Mouse (Mus musculus) lung, postnatal 25 days (tissue): ENCODE measurements around the gene Pklr.
A peak's percentile ranks its signal among the peaks of the same experiment; 100 is the strongest.

ENCODE experiments used
- DNase-seq: peaks from one replicate; pipeline ENCODE4 v3.0.0; 2022; ENCODE audit warnings: low spot score

Pklr gene

DNA sequence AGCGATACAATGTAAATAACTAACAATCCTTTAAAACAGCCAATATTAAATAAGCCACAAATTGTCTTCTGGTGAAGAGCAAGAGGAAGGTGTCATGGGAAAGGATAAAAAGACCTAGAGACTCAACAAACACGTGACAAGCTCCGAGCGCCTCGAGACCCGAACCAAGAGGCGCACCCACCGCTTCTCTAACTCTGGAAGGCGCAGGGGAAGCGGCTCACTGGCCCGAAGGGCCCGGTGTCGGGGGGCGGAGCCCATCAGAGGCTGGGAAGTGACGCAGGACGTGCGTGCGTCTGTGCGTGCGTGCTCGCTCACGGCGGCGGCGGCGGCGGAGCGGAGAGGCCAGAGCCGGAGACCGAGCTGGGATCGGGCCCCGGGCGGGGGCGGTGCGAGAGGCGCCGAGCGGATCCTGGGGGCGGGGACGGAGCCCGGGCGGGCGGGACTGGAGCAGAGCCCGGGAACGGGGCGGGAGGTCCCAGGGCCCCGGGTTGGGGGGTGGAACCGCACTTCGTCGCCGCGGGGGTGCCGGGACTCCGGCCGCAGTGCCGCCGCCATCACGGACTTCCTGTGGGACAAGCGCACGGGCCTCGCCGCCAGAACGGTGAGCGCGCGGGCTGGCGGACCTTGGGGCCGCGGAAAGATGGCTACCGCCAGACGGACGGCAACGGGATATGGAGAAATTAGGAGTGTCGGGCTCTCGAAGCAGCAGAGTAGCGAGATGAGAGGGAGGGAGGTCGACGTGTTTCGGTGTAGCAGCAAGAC, 28.7 kb downstream of the Pklr start, which contains the start of gene Clk2:
Clk2 (plus strand) TSS at position 290 of the 762 bp plus-strand sequence.
- DNase-seq = peak; percentile 95

DNA sequence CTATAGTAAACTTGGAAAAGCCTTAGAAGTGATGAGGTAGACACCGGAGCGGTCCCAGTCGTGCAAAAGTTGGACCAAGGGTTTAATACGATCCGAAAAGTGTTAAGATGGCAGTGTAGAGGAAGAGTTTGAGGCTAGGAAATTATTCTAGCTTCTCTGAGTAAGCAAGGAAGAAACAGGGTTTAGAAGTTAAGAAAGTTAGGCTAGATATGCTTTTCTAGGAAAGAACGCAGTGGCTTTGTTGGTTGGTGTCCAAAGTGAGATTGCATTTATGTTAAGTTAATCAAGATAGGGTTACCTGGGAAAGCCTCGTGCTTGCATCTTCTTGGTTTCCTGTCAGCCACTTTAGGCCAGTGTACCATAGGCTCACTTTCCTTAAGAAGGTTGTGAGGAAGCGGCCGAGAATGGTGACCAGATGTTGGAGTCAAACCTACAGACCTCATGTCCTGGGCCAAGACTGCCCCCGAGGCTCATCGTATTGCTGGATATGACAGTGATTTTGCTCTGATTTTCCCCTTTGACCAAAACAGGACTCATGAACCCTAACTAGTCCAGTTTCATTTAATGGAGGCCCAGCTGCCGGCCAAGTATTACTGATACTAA, 29.4 kb downstream of the Pklr start:
- no peak for DNase-seq

DNA sequence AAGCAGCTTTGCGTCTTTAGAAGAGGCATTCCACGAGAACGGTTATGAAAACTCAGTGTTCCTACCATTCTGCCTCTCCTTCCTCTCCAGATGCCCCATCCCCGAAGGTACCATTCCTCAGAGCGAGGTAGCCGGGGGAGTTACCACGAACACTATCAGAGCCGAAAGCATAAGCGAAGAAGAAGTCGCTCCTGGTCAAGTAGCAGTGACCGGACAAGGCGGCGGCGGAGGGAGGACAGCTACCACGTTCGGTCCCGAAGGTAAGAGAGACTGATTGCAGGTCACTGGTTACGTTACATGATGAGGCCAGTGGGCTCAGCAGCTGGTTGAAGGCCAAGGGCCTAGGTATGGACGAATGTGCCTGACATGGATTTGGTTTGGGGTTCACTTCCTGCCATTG, 31.0 kb downstream of the Pklr start:
- DNase-seq = no peak

DNA sequence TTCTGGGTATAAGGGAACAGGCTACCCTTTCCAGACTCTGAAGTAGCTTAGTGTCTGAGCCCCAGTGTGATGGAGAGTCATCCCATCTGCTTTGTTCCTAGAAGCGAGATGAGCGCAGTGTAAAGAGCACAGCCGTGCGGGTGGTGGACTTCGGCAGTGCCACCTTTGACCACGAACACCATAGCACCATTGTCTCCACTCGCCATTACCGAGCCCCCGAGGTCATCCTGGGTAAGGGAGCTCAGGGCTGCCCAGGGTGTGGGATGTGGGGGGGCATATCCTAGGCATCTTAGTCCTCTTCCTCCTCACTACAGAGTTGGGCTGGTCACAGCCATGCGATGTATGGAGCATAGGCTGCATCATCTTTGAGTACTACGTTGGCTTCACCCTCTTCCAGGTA, 38.9 kb downstream of the Pklr start:
- no peak for DNase-seq

DNA sequence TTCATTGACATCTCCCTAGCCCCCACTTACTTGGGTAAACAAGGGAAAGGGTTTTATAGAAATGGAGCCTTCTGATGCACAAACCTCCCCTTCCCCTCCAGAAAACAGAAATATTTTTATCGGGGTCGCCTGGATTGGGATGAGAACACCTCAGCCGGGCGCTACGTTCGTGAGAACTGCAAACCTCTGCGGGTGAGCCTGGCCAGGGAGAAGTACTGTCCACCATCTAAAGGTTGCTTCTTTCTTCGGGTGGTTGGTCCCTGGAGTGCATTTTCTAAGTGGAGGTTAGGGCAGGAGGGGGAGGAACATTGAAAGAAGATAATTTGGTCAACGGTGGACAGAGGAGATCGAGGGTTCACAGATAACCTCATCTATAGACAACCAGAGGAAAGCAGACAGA, 39.6 kb downstream of the Pklr start:
- DNase-seq = no peak

DNA sequence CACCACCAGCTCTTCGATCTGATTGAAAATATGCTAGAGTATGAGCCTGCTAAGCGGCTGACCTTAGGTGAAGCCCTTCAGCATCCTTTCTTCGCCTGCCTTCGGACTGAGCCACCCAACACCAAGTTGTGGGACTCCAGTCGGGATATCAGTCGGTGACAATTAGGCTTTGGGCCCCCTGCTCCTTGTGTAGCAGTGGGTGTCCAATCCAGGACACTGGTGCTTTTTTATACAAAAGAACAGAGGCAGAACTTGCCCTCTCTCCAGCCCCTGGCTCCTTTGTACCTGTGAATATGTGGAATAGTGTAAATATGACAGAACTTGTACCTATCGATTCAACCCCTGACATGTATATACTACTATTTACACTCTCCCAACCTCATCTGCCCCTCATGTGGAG, 40.5 kb downstream of the Pklr start:
- no peak for DNase-seq

DNA sequence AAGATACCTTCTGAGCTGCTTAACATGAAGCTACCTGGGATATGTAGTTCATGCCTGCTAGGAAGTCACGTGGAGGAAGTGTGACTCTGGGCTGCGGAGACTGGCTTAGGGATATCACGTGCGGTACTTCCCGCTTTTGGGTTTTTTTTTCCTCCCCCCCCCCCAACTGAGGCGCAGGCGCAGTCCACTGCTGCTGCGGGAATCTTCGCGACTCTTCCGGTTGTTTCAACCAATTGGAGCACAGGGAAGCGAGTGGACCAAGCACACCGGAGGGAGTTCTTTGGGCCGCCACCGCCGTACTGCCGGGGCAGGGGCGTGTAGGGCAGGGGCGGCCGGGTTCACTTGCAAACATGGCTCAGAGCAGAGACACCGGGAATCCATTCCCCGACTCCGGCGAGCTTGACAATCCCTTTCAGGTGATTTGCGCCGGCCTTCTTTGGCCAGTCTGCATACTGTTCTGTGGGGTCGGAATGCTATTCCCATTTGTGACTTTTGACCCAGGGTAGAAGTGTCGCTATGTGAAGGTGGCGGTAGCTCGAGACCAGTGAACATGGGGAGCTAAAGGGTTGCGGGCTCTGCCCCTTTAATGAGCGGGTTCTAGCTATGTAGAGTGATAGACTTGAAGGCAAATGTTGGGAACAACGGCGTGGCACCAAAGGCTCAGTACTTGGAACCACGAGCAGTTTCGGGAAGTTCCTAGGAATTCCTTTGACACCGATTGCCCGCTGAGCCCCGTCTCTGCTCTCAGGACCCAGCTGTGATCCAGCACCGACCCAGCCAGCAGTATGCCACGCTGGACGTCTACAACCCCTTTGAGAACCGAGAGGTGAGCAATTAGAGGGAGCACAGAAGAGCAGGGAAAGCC, 41.5 kb downstream of the Pklr start, which contains the start of gene Scamp3:
Scamp3 (plus strand) TSS at position 232 of the 865 bp plus-strand sequence.
- peak; percentile 94 for DNase-seq

DNA sequence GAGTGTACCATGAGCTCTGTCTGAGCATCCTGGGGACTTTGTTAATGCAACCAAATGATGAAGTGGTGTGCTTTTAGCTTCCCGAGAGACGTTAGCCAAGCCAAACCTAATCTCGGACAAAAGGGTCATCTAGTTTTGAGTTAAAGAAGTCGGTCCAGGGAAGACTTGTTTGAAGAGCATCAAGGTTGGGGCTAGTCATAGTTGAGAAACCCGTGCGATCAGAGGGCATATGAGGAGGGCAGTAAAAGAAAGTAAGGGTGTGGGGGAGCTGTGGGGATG, 42.1 kb downstream of the Pklr start:
- no peak for DNase-seq

DNA sequence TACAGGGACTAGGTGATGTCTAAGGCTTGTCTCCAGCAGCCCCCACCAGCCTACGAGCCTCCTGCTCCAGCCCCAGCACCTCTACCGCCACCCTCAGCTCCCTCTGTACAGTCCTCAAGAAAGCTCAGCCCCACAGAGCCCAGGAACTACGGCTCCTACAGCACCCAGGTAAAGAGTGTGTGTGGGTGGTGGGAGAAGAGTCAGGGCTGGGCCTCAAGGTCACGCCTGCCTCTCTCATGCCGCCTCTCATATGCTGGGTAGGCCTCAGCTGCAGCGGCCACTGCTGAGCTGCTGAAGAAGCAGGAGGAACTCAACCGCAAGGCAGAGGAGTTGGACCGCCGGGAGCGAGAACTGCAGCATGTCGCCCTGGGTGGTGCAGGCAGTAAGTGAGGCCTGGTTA, 43.1 kb downstream of the Pklr start:
- DNase-seq = no peak

DNA sequence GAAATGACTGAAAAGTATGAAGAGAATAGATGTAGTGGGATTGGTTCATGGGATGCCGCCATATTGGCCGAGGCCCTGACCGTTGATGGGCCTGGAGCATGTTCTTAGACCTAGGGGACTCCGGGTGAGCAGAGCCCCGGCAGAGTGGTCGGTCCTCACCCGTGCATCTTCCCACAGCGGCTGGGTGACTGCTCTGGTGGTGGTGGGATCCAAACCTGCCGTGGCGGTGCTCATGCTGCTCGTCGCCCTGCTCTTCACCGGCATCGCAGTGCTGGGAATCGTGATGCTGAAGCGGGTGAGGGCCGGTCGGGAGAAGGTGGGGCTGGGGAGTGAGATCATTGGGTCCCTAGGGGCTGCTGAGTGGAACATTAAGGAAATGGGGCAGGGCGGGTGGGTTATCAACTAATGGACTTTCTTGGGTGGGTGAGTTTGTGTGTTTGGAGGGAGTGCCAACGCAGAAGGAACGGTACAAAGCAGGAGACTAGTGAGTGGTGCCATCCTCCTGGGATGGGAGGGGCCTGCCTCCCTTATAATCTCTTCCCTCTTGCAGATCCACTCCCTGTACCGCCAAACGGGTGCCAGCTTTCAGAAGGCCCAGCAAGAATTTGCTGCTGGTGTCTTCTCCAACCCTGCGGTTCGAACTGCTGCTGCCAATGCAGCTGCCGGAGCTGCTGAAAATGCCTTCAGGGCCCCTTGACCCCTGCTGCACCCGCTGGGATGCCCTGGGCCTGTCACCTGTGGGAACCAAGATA, 46.0 kb downstream of the Pklr start:
- DNase-seq = no peak

DNA sequence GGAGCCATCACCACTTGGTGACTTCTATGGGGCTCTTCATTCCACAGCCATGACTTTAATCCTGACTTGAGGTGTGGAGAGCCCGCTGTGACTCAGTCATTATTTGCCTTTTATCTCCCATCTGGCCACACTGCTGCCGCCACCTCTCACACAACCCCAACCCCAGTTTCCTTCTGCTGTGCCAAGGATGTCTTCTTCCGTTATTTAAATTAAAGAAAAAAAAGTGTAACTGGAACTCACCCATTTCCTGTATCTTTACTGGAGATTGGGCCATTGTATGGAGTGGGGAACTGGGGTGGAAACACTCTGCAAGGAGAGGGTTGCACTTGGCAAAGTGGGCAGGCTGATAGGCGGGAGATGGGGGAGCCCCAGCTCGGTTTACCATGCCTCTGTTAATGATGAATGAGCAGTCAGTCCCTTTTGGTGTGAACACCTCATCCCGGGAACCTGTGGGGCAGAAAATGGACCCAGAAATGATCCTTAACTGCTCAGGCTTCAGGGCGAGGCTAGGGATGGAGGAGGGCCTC, 46.7 kb downstream of the Pklr start:
- DNase-seq = no peak

DNA sequence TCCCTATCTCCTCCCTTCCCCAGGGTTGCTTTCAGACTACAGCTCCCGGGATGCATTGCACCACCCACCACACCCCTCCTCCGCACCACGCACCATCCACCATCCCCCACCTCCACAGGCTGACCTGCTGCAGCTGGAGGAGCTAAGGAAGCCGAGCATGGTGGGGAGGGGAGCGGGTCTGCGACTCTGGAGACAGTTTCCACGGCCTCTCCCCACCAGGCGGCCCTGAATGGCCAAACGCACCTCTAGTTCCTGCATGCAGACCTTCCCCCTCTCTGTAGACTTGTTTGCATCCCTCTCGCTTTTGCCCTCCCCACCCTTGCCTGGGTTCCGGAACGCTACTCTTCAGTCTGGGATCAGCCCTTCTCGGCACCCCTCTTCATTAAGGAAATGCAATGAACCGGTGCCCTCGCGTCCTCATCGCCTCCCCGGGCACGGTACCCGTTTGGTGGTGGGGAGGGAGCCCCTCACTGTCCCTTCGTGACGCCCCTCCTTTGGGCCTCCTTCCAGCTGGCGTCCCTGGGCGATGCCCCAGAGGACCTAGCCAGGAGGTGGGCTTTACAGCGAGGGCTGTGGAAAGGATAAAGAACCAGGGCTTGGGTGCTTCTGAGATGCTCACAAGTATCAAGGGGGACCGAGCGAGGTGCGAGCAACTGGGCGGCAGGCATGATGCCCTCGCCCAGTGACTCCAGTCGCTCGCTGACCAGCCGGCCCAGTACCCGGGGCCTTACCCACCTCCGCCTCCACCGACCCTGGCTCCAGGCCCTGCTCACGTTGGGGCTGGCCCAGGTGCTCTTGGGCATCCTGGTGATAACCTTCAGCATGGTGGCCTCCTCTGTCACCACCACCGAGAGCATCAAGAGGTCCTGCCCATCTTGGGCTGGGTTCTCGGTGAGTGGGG, 47.4 kb downstream of the Pklr start, which contains the start of gene Fam189b:
Fam189b (plus strand) TSS at position 86 of the 901 bp plus-strand sequence.
- DNase-seq = peak; percentile 84

DNA sequence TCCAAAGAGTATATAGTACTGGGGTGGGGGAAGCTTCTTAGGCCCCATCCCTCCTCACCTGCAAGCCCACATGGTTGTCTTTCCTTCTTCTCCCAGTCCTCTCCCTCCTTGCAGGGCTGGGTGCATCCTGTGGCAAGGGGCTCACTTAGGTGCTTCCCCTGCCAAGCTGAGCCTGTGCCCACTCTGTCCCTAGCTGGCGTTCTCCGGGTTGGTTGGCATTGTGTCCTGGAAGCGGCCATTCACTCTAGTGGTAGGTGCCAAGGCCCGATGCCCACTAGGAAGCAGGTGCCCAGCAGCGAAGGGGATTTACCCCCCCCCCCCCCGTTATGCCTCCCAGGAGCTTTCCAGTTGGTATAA, 48.0 kb downstream of the Pklr start:
- no peak for DNase-seq

DNA sequence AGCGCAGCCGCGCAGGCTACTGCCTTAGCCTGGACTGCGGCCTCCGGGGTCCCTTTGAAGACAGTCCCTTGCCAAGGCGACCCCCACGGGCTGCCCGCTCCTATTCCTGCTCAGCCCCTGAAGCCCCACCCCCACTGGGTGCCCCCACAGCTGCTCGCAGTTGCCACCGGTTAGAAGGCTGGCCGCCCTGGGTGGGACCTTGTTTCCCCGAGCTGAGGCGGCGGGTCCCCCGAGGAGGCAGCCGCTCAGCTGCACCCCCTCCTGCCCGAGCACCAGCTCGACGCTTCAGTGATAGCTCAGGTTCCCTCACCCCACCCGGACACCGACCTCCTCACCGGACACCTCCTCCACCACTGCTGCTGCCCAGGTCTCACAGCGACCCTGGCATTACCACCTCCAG, 51.3 kb downstream of the Pklr start:
- DNase-seq = no peak

DNA sequence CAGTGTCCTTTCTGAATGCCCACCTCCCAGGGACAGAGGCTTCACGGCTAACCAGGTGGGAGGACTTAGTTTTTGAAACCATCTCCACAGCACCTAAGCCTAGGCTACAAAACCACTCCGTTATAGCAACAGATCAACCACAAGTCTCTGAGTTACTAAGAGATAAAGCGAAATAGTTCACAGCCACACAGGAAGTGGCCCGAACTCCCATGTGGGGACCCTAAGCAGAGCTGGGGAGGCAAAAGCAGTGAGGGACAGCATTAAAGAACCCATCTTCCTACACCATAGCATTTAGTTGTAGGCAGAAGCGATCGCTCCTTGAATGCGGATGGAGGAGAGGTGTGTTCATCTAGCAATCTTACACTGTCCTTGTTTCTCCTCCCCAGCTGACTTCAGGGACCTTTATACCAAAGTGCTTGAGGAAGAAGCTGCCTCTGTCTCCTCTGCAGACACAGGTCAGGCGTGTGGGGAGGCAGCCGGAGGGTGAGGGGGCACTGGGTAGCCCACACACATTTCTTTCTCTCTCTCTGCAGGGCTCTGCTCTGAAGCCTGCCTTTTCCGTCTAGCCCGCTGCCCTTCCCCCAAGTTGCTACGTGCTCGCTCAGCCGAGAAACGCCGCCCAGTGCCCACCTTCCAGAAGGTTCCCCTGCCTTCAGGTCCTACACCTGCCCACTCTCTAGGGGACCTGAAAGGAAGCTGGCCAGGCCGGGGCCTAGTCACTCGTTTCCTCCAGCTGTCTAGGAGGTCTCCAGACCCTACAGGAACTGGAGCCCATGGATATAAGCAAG, 51.9 kb downstream of the Pklr start:
- no peak for DNase-seq

DNA sequence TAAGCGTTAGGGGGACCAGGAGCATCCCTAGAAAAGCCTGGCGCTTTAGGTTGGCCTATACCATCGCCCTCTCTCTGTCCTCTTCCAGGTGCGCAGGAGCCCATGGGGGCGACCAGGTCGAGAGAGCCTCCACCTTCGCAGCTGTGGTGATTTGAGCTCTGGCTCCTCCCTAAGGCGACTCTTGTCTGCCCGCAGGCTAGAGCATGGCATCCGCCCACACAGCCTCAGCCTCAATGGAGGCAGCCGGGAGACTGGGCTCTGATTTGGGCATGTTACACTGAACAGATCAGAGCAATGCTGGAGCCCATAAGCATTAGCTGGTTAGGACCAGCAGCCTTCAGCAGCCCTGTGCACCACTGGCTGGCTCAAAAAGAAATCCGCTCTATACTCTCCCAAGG, 52.5 kb downstream of the Pklr start:
- no peak for DNase-seq

DNA sequence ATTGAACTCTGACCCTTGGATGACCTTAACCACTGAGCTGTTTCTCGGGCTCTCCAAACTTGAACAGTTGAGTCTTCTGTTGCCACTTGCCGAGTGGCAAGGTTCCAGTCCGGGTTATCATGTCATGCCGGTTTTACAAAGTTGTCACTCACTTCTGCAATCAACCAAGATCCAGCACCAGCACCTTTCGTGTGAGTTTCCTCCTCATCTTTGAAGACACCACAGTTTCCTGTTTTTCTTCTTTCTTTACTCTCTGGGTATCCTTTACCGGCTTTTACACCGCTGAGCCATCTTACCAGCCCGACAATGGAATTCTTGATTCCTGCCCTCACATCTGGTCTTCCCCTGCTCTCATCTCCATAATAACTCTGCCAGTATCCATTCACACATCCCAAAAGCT, 54.5 kb downstream of the Pklr start:
- DNase-seq = no peak

DNA sequence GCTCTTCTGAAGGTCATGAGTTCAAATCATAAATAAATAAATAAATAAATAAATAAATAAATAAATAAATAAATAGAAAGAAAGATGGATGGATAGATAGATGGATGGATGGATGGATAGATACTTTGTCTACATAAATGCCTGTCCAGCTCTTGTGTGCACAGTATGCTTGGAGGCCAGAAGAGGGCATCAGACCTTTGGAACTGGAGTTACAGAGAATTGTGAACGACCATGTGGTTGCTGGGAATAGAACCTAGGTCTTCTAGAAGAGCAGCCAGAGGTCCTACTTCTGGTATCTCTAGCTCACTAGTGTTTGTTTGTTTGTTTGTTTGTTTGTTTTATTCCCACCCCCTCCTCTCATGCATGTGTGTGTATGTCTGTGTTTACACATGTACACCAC, 57.4 kb downstream of the Pklr start:
- DNase-seq = no peak

DNA sequence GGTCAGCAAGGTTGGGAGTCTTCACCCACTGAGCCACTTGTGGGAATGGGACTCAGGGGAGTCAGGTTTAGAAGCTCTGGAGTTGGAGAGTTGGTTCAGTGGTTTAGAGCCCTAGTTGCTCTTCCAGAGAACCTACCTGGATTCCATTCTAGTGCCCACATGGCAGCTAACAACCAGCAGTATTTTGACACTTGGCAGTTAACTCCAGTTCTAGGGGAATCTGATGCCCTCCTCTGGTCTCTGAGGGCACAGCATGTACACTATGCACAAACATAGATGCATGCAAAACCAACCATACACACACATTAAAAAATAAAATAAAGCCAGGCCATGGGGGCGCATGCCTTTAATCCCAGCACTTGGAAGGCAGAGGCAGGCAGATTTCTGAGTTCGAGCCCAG, 57.9 kb downstream of the Pklr start:
- DNase-seq = no peak
